Mouse (Mus musculus) thymus, postnatal 10 days (tissue): Measurements from ENCODE around the gene Rcor3.

Experiments used
- DNase-seq, 2 experiments: peaks; one replicate each; pipeline ENCODE4 v3.0.0; 2021; ENCODE audit warnings: low spot score in 2 of 2

Rcor3 gene

GRCm38 (mm10) chr1:192070618-192071051, 67.2 kb downstream of the Rcor3 start:
- DNase-seq = no peak

DNA sequence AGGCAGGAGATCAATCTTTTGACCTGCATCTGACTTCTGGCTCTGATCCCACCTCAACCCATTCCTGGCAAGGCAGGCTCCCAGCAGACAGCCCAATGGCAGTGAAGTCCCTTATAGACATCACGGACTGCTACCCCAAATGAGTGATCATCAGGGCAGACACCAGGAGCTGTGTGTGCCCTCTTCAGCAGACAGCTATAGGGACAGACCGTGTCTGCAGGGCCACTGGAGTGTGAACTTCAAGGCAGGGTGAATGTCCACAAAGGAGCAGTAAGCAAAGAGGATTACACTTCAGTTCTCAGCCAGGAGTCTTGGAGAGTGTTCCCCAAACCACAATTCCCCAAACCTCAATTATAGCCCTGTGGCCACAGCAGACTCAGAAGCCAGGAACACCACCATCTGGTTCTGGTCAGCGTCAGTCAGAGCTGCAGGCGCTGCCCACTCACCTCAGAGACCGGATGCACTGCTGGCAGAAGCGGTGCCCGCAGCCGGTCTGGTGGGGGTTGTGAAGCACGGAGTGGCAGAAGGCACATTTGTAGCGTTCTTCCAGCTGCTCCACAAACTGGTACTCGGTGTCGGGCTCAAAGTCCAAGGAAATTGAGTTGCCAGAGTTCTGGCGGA, 67.8 kb downstream of the Rcor3 start:
- no peak for DNase-seq

- no peak for DNase-seq
Observed at GRCm38 (mm10) chr1:192068188-192068587, 69.7 kb downstream of the Rcor3 start.

GRCm38 (mm10) chr1:192066956-192067355, 70.9 kb downstream of the Rcor3 start:
- no peak for DNase-seq

GRCm38 (mm10) chr1:192063209-192063946, 74.5 kb downstream of the Rcor3 start:
- DNase-seq = no peak

- no peak for DNase-seq
Observed at GRCm38 (mm10) chr1:192062682-192063081, 75.2 kb downstream of the Rcor3 start.

GRCm38 (mm10) chr1:192061666-192062306, 76.1 kb downstream of the Rcor3 start:
- DNase-seq = no peak

DNA sequence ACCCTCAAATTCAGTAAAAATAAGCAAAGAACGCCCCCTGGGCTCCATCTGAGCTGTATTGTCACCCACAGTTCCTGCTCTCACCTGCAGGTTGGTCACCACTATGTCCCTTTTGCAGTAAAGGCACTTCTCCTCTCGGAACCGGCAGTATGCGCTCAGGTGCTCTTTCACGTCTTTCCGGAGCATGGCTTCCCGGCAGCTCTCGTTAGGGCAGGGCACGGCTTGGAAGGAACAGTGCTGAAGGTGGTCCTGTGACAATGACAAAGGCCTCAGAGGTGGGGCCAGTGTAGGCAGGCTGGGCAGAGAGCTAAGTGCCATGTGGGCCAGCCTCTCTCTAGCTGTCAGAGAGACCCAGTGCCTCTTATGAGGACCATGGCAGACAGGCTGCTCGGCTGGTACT, 79.0 kb downstream of the Rcor3 start:
- no peak for DNase-seq

DNA sequence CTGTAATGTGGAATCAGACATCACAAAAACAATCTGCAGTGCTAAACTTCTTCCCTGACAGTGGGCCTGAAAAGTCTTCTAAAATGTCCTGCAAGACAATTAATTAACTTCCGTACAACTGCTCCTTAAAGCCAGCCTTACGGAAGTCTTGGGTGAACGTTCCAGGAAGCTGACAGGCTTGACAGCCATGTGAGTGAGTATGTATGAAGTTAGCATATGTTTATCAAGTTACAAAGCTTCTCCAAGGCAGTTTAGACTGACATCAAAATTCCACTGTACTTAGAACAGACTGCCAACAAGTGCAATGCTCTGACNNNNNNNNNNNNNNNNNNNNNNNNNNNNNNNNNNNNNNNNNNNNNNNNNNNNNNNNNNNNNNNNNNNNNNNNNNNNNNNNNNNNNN, 84.1 kb downstream of the Rcor3 start:
- no peak for DNase-seq

GRCm38 (mm10) chr1:192052986-192053385, 84.9 kb downstream of the Rcor3 start:
- DNase-seq = no peak

- no peak for DNase-seq
Observed at GRCm38 (mm10) chr1:192052461-192052860, 85.4 kb downstream of the Rcor3 start.
